Mouse (Mus musculus) midbrain, embryonic 16.5 days (tissue): ENCODE data around the gene Xirp2. TPM values are rescaled to one million over a fixed set of nuclear protein-coding genes. Genes with fewer than 3 reads are reported as not detected.
A peak's percentile ranks its signal among the peaks of the same experiment; 100 is the strongest.

Experiments
- ATAC-seq: fragments of 200-750 bp; cut with Nextera tagmentation; 2 replicates; pipeline ENCODE4 v1.8.0; 2017; ENCODE audit warnings: moderate TSS enrichment
- H3K27ac ChIP-seq: fragments of 300-500 bp; sonication (generic); 2 replicates; pipeline ENCODE4 v1.5.1; 2014; ENCODE audit warnings: mild to moderate bottlenecking, low read length, mixed read lengths
- H3K27me3 ChIP-seq: fragments of 300-500 bp; sonication (generic); 2 replicates; pipeline ENCODE4 v1.6.1; 2014; ENCODE audit warnings: low read depth, low read length, mixed read lengths; ENCODE audit not compliant: control insufficient read depth, insufficient read depth
- H3K36me3 ChIP-seq: fragments of 300-500 bp; sonication (generic); 2 replicates; pipeline ENCODE4 v1.6.1; 2014; ENCODE audit warnings: mild to moderate bottlenecking, low read length, moderate library complexity, mixed read lengths; ENCODE audit not compliant: control insufficient read depth, insufficient read depth
- H3K4me1 ChIP-seq: fragments of 300-500 bp; sonication (generic); 2 replicates; pipeline ENCODE4 v1.6.1; 2014; ENCODE audit warnings: mild to moderate bottlenecking, low read length, mixed read lengths; ENCODE audit not compliant: control insufficient read depth, insufficient read depth
- H3K4me2 ChIP-seq: fragments of 300-500 bp; sonication (generic); 2 replicates; pipeline ENCODE4 v1.6.1; 2014; ENCODE audit warnings: mild to moderate bottlenecking, low read length, mixed read lengths
- H3K4me3 ChIP-seq: fragments of 300-500 bp; sonication (generic); 2 replicates; pipeline ENCODE4 v1.5.1; 2014; ENCODE audit warnings: low read depth, mild to moderate bottlenecking, low read length, moderate library complexity, mixed read lengths
- H3K9ac ChIP-seq: fragments of 300-500 bp; sonication (generic); 2 replicates; pipeline ENCODE4 v1.6.1; 2014; ENCODE audit warnings: low read depth, low read length, mixed read lengths
- H3K9me3 ChIP-seq: fragments of 300-500 bp; sonication (generic); replicated peaks from 2 replicates; pipeline ENCODE4 v1.6.1; 2014; ENCODE audit warnings: mild to moderate bottlenecking, low read length, mixed read lengths; ENCODE audit not compliant: control insufficient read depth, poor library complexity, severe bottlenecking
- WGBS: fragments of 180-500 bp; shearing (Covaris S2); extraction: QIAGEN DNeasy Blood & Tissue Kit; methylation state at CpG from one replicate; pipeline ENCODE4 v1.1.7; 2014; 5-methylcytosine and 5-hydroxymethylcytosine counted together
- polyA plus RNA-seq: library from polyadenylated mRNA; unstranded; fragments of >200 nt; fragmentation: Nextera tagmentation; extraction: Ambion mirVana; gene quantifications from 2 replicates; pipeline ENCODE4 v1.2.1, GENCODE M21; 2015

Gene Xirp2
- polyA plus RNA-seq, 1 experiment from 2014 or later, result not detected

DNA sequence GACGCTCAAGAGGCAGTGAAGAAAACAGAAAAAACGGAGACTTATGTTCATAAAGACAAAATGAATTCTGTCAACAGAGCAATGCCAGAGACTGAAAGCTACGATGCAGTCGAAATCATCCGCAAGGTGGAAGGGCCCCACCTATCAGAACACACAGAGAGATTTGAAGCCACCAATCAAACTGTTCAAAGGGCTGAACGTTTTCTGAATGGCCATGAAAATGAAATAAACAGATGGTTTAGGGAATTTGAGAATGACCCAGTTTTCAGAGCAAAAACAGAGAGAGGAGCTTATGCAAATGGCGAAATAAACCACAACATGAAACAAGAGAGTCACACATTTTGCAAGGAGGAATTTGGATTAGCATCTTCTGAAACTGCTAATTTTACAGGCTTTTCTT lies 70.6 kb downstream of the Xirp2 start:
- no peak overlapping the region for H3K4me3 ChIP-seq
- no peaks in the 10 kb centered on the region for H3K27me3 ChIP-seq
- H3K9ac ChIP-seq, result no peak overlapping the region
- H3K36me3 ChIP-seq, result no peaks in the 10 kb centered on the region
- no peak overlapping the region for H3K4me2 ChIP-seq
- H3K27ac ChIP-seq, result no peak overlapping the region
- no peaks in the 10 kb centered on the region for H3K9me3 ChIP-seq
- no peak for ATAC-seq
- 86% methylated on average over 7 of the region's 7 CpGs for WGBS
- H3K4me1 ChIP-seq, result no peaks in the 10 kb centered on the region

DNA sequence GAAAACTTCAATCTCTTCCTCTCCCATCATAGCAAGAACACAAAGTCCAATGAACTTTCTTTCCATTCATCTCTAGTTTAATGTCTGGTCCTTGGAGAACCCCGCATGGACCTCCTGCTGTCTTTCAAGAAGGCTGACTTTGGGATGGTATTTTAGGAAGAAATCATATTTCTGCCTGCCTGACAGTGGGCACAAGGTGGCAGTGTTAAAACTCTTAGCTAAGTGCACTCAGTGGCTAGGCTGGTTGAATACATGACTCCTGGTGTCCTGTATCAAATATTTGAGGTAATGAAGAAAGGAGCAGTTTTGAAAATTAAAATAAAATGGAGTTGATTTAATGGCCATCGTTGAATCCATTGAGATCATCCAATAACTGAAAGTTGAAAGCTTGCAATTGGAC lies 89.5 kb downstream of the Xirp2 start:
- H3K36me3 ChIP-seq, result no peaks in the 10 kb centered on the region
- H3K9me3 ChIP-seq, result no peaks in the 10 kb centered on the region
- H3K27ac ChIP-seq, result no peak overlapping the region
- no peak for ATAC-seq
- H3K4me3 ChIP-seq, result no peak overlapping the region
- H3K4me1 ChIP-seq, result no peaks in the 10 kb centered on the region
- H3K4me2 ChIP-seq, result no peak overlapping the region
- no peaks in the 10 kb centered on the region for H3K27me3 ChIP-seq
- H3K9ac ChIP-seq, result no peak overlapping the region
- WGBS, result 94% methylated on average over 2 of the region's 2 CpGs

DNA sequence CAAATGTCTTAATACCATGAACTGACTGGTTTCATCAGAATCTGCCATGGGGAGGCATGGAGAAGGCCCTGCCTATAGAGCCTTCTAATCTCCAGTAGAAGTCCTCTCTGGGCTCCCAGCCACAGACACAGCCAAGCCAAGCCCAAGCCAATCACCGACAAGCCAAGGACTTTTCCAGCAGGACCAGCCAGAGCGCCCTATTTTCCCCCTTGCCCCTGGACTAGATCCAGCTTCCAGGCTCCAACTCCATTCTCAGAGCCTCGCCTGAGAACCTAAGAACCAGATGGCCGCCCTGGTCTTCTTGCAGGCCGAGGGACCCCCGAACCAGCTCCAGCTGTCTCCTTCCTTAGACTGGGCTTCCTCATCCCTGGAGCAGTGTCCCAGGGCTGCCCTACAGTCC lies 93.6 kb downstream of the Xirp2 start:
- Histone ChIP-seq H3K27me3 (no peaks in the 10 kb centered on the region), H3K4me1 (peaks cover 7% of the 10 kb centered on the region), H3K4me3 (no peak overlapping the region), H3K9me3 (no peaks in the 10 kb centered on the region), H3K9ac (no peak overlapping the region), H3K4me2 (no peak overlapping the region), H3K36me3 (no peaks in the 10 kb centered on the region), H3K27ac (no peak overlapping the region)
- WGBS, result 92% methylated on average over 6 of the region's 6 CpGs
- no peak for ATAC-seq

DNA sequence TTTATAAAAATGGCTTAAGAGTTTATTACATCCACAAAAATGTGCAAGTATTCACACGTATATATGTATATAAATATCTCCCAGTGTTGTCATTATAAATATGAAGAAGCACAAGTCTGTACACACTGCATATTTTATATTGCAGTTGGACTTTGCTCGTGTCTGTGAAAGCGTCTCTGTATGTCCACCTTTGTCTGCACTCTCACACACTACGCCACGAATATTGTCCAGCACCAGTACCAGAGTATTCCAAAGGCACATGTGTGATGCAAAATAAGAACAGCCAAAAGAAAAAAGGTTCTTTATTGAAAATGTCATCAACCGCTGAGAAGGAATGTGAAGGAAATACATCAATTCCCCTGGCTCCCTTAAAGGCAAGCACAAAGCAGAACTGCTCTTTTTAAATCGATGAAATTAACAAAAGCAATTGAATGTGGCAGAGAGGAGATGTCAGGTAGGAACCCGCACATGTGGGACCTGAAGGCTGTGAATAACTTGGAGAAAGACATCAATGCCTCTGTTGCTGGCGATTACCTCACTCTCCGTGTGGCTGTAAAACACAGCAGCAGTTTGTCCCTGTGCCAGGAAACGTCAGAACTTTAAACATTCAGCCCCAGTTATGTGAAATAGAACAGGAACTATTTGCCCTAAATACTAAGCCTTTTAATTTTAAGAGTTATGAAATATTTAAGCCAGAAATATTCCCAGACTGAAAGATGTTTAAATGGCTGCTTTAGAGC lies 96.3 kb downstream of the Xirp2 start:
- H3K9me3 ChIP-seq, result no peaks in the 10 kb centered on the region
- peaks cover 7% of the 10 kb centered on the region for H3K4me1 ChIP-seq
- no peaks in the 10 kb centered on the region for H3K36me3 ChIP-seq
- H3K9ac ChIP-seq, result 0 out of 2 replicates have a peak overlapping the region, but pooled peaks have one; percentile 6
- 40% methylated on average over 11 of the region's 11 CpGs for WGBS
- H3K4me2 ChIP-seq, result peak overlapping the region; percentile 41
- H3K27me3 ChIP-seq, result no peaks in the 10 kb centered on the region
- peak; percentile 32; the same call in 1 of the 2 replicates for ATAC-seq
- no peak overlapping the region for H3K4me3 ChIP-seq
- no peak overlapping the region for H3K27ac ChIP-seq

DNA sequence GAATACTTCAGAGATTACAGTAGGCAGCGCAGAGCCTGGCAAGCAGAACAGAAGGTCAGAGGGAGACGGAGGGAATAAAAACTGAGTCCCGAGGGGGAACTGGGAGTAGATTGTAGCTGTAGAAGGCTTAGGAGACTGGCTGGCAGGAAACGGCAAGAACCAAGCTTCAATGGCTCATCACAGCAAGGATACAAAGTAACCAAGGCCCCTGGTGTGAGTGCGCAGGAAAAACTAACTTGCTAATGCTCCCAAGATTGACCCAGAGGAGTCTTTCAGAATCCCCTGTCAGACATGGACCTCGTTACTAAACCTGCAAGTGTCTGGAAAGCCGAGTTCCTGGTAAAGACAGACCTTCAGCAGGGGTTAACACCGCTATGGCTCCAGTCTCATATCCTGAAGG lies 98.6 kb downstream of the Xirp2 start:
- Histone ChIP-seq H3K36me3 (no peaks in the 10 kb centered on the region), H3K9ac (no peak overlapping the region), H3K4me3 (no peak overlapping the region), H3K27me3 (no peaks in the 10 kb centered on the region), H3K9me3 (no peaks in the 10 kb centered on the region), H3K4me1 (peaks cover 7% of the 10 kb centered on the region), H3K27ac (no peak overlapping the region), H3K4me2 (no peak overlapping the region)
- no peak for ATAC-seq
- WGBS, result 66% methylated on average over 8 of the region's 8 CpGs

DNA sequence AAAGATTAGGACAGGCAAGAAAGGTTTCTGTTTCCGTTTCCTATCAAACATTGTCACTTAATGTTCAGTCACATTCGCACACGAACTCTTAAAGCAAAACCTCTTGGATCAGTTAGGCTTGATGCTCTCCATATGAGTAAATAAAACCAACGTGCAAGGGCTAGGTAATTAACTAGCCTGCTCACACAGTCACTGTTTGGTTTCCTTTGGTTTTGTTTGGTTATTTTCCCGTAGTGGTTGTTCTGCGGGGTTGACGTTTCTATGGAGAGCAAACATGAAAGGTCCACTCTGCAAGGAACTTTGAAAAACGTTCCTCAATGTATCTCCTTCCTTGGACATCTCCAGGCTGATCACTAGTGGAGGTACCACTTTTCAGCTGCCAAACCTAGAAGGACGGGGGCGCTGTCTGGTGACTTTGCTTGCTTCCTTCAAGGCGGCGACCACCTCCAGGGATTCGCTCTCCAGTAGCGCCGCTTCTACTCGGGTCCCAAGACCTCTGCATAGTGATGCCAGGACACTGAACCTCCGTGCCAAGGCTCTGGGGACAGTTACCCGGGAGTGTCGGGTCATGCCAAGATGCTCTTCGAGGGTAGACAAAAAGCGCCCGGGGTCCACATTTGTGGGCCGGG lies 119.2 kb downstream of the Xirp2 start:
- ATAC-seq, result peak; percentile 86
- H3K4me1 ChIP-seq, result peaks cover 11% of the 10 kb centered on the region
- 3% methylated on average over 23 of the region's 23 CpGs for WGBS
- H3K4me2 ChIP-seq, result peak overlapping the region; percentile 81
- H3K27me3 ChIP-seq, result no peaks in the 10 kb centered on the region
- no peaks in the 10 kb centered on the region for H3K9me3 ChIP-seq
- H3K27ac ChIP-seq, result peak overlapping the region; percentile 99
- peak overlapping the region; percentile 94 for H3K9ac ChIP-seq
- no peaks in the 10 kb centered on the region for H3K36me3 ChIP-seq
- H3K4me3 ChIP-seq, result peak overlapping the region; percentile 85

DNA sequence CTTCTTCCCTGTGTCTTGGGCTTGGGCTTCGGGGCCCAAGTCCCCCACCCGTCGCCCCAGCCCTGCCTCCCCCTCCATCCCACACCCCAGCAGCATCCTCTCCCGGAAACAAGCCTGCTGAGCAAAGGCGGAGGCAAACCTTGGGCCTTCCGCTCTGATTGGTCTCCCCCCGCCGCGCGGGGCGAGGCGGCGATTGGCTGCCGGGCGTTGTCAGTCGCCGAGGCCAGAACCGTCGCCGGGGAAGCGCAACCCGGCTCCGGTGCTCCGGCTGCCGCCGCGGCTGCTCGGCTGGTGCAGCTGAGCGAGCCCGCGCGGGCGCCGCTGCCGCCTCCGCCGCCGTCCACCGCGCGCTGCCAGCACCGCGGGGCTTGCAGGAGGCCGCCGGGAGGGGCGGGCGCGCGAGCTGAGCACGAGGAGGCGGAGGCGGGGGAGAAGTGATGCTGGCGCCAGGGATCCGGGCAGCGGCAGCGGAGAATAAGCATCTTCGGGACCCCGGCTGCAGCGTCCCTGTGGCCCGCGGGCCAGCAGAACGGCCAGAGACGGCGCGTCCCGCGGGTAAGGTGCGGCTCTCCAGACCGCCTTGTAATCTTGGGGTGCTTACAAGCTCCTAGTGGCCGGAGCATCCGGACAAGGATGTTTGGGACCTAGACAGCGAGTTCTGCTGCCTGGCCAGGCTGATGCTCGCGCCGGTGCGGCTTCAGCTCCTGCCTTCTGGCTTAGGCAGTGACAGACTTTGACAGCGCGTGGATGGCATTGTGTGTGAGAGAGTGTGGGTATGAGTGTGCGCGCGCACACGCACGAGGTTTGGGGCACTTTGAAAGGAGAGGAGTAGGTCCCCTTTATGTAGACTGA lies 119.9 kb downstream of the Xirp2 start, which contains the start of gene B3galt1:
B3galt1 (plus strand) TSS at position 392 of the 852 bp plus-strand sequence.
- Histone ChIP-seq H3K9ac (peak within 1 kb of the TSS; percentile 94), H3K27ac (peak within 1 kb of the TSS; percentile 99), H3K27me3 (no peaks in the 10 kb centered on the region), H3K9me3 (no peaks in the 10 kb centered on the region), H3K36me3 (no peaks in the 10 kb centered on the region), H3K4me2 (peak within 1 kb of the TSS; percentile 81), H3K4me1 (peaks cover 11% of the 10 kb centered on the region), H3K4me3 (peak within 1 kb of the TSS; percentile 85)
- under 1% methylated on average over 63 of the region's 83 CpGs for WGBS
- peak; percentile 98 for ATAC-seq

DNA sequence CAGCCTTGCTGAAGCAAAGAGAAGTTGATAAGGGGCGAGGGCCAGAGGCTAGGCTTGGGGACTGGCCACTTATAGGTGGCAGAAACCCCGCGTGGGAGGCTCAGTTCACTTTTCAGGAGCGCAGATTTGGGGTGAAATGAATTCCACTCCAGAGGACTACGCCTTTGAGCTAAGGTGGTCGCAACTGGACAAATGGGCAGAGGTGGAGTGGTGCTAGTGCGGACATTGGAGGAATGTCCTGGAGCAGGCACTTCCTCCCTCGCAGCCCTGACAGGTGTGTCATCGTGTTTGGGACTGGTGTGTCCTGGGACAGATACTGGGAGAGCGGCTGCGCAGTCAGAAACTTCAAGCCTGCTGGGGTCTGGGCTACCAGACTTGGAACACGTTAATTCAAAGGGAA lies 120.8 kb downstream of the Xirp2 start:
- Histone ChIP-seq H3K4me3 (peak overlapping the region; percentile 85), H3K36me3 (no peaks in the 10 kb centered on the region), H3K27me3 (no peaks in the 10 kb centered on the region), H3K9me3 (no peaks in the 10 kb centered on the region), H3K4me1 (peaks cover 11% of the 10 kb centered on the region), H3K27ac (peak overlapping the region; percentile 99), H3K9ac (peak overlapping the region; percentile 94), H3K4me2 (peak overlapping the region; percentile 81)
- WGBS, result 2% methylated on average over 12 of the region's 12 CpGs
- no peak for ATAC-seq
